Mouse (Mus musculus) erythroid progenitor cell, adult 5-6 weeks (primary cell): Measurements from ENCODE around the gene Veph1. TPM values are rescaled to one million over a fixed set of nuclear protein-coding genes. Genes with fewer than 3 reads are reported as not detected.

Experiments
- ATAC-seq: replicated peaks from 2 replicates; pipeline ENCODE4 v1.8.0; 2016; ENCODE audit warnings: moderate number of reproducible peaks, mild to moderate bottlenecking, moderate TSS enrichment, inconsistent platforms; ENCODE audit not compliant: poor library complexity, low FRiP score, severe bottlenecking
- total RNA-seq, 2 experiments: library from RNA; stranded (forward) in 1 of 2; stranded (reverse) in 1 of 2; fragments of 150-400 nt in 1 of 2; fragments of 186-747, 209-891 nt in 1 of 2; gene quantifications; 2 replicates each; pipeline versions ENCODE4 v1.2.3 to v1.2.4; 2015 to 2017; ENCODE audit warnings: low replicate concordance in 2 of 2

Veph1 gene
- total RNA-seq (2015; ENCODE audit: low replicate concordance), result not detected in 2 replicates
- not detected in 2 replicates for total RNA-seq (2017; ENCODE audit: low replicate concordance)

GRCm38 (mm10) chr3:66296545-66296944 is at the start of gene Veph1:
Gene Veph1, minus strand, starts transcription at chr3:66296837.
- ATAC-seq, result no peak

GRCm38 (mm10) chr3:66340742-66341141 is 44.1 kb upstream of the Veph1 start:
- ATAC-seq, result no peak

- ATAC-seq, result no peak
These were observed 35.7 kb upstream of the Veph1 start for GRCm38 (mm10) chr3:66332401-66332729.

- no peak for ATAC-seq
These were observed 35.2 kb upstream of the Veph1 start for GRCm38 (mm10) chr3:66331592-66332400.

GRCm38 (mm10) chr3:66330896-66331579 is 34.4 kb upstream of the Veph1 start:
- ATAC-seq, result no peak

DNA sequence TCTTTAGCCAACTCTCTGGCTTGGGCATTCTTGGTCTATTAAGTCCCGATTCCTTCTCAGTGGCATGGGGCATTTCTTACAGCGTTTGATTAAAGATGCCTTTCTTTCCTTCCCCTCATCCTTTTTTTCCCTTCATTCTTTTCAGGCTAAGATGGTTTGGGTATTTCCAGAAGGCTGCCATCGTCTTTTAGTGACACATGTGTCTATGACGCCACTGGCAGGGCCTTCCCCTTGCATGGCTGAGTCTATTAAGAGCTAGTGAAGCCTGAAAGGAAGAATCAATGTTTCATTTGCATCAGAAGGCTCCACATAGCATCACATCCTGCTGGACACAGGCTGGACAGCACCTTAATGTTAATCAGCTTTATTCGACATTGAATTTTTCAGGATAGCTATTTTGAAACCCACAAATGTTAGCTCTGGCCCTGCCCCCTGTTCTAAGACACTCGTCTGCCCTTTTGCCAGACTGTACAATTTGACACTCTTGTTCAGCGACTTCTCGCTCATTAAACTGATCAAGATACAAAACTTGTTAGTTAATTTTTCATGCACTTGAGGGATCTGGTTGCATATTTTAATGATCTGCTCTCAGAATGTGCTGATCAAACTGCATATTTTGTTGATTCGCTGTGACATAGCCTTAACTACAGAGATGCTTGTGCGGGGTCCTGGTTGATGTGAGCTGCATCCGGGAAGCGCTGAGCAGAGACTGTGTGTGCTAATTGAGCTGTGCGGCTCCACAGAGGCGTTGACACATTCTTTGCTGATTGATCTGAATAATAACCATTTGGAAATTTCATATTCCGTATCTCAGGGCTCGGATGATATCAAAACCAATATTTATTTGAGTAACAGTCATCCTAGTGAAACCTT is 29.6 kb upstream of the Veph1 start:
- ATAC-seq, result no peak

GRCm38 (mm10) chr3:66325486-66325951 is 28.9 kb upstream of the Veph1 start:
- no peak for ATAC-seq

DNA sequence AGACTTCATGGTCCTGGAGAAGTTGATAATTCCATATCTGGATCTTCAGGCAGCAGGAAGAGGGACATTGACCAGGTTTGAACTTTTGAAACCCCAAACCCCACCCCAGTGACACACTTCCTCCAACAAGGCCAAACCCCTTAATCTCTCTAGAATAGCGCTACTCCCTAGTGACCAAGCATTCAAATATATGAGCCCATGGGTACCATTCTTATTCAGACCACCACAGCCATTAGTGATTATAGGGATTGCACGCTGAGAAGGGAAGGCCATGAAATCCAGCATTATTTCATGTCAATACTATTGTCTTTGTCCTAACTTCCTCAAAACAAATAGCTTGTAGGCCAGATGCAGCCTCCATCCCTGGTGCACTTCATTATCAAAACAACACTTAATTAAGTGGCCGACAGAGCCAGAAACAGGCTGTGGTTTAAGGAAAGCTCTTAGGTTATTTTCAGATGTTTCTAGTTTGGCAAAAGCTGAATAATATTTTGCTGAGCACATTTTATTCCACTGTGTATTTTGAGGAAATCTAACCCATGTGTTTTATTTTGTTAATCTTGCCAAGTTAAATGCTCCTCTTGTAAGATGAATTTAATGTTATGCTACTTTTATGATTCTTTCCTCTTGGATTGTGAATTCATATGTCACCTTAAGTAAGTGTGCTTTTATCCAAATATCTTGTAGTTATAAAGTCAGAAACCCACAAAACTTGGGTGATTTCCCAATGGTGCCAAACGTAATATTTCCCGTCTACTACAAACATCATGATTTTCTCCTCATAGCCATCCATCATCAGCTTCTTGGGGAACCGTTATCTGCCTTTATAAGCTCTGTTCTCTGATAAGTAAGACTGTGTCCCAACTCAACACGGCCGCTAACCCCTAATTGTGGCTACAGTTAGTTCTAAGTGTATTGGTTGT is 18.4 kb upstream of the Veph1 start:
- no peak for ATAC-seq

DNA sequence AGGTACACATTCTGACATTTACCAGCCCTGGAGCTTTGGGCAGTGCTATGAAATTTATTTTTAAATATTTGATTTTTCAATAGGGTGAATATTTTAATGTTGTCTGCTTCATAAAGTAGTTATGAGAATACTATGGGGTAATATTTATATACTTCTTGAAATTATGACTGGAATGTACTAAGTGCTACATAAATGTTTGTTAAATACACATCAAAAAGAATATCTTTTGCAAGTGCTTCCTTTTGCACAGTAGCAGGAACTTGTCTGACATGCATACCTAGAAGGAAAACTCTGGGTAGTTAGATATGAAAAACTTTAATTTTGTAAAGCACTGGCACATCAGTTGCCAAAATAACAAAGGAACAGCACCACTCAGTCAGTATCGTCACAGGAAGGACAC is 13.9 kb upstream of the Veph1 start:
- no peak for ATAC-seq

- no peak for ATAC-seq
These were observed 12.9 kb upstream of the Veph1 start for GRCm38 (mm10) chr3:66309531-66309930.

DNA sequence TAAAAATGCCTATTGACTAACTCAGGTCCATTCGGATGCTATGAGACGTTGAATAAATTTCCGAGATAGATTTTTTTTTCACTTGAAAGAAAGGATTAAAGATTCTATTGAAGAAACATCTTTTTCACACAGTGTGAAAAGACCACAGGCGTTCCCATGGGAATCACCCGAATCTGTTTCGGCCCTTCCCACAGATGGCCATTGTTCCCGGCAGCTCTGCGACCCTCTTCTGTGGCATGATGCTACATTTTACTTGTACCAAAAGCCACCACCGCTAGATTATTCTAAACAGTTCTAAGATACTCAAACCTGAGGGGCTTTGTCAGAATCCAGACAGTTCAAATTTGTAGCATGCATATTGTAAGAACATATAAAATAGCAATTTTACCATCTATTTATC is 1.4 kb downstream of the Veph1 start:
- no peak for ATAC-seq

- no peak for ATAC-seq
These were observed 1.9 kb downstream of the Veph1 start for GRCm38 (mm10) chr3:66294729-66295128.

DNA sequence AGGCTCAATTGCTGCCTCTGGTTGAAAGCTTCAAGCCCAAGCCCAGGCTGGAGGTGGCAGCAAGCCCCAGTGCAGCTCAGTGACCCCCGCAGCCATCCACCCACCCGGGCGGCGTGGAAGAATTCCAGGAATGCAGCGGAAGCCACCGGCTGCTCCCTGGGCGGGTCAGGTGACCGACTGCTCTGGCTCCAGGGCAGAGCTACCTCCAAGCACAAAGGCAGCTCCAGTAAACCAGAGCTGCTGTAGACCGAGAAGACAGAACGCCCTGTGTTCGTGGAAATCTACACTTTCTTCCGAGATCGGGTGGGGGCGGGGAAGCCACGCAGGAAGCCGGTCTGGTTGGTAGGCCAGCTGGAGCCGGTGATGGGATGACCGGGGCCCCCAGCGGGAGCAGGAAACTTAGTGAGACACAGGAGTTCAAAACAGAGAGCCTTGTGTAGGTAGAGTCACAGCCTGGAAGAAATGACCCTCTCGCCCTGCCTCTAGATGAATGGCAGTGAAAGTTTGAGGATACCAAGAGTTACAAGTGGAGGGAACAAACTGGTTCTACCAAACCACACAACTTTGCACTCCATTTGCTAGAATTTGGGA is 4.2 kb downstream of the Veph1 start:
- ATAC-seq, result no peak

GRCm38 (mm10) chr3:66263270-66263669 is 33.4 kb downstream of the Veph1 start:
- no peak for ATAC-seq

- ATAC-seq, result no peak
These were observed 34.3 kb downstream of the Veph1 start for GRCm38 (mm10) chr3:66262319-66262718.

GRCm38 (mm10) chr3:66254504-66255105 is 42.0 kb downstream of the Veph1 start:
- ATAC-seq, result no peak

GRCm38 (mm10) chr3:66251842-66252241 is 44.8 kb downstream of the Veph1 start:
- ATAC-seq, result no peak

DNA sequence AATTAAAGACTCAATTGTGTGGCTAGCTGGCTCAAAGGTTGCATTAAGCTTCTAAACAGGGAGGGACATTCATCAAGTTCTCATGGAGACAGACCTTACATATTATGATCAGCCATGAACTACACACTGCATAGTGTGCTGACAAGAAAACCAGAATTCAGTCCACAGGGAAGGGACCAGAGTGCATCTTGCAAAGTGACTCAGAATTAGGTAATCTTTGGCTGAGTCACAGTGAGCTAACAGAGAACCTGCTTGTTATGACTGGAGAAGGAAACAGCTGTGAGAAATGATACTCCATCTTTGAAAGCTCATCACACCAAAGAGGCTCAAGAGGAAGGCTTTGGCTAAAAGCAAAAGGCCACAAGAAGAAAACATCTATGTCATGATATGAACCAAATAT is 56.2 kb downstream of the Veph1 start:
- ATAC-seq, result no peak
